Mouse (Mus musculus) natural killer cell, adult 2 months (primary cell): Measurements from ENCODE around the gene Nol12.

Source experiments
- DNase-seq, 2 experiments: peaks; one replicate each; pipeline ENCODE4 v3.0.0; 2022; ENCODE audit warnings: low spot score in 2 of 2

Gene Nol12

DNA sequence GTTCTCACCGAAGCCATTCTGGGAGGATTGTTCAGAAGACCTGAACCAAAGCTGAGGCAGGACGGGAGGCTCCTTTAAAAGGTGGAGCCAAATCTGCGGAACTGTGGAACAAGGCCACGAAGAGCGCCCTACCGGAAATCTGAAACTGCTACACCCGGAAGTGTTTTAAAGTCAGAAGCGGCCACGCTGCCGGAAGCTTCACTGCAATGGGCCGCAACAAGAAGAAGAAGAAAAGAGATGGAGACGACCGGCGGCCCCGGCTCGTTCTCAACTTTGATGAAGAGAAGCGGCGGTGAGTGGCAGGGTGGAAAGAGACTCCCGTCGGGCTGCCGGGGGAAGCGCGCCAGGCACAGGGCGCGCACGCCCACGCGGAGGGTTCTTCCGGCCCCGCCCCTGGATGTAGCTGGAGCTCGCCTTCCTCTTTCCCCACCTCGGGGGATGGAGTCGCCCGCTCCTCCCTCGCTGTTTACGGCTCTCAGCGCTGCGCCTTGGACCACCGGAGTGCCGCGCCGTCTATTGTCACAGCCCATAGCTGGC is at the start of gene Nol12:
TSS of gene Nol12 (plus strand) at position 150 of the 537 bp plus-strand sequence.
- peak; percentile 73 to 83 for DNase-seq

DNA sequence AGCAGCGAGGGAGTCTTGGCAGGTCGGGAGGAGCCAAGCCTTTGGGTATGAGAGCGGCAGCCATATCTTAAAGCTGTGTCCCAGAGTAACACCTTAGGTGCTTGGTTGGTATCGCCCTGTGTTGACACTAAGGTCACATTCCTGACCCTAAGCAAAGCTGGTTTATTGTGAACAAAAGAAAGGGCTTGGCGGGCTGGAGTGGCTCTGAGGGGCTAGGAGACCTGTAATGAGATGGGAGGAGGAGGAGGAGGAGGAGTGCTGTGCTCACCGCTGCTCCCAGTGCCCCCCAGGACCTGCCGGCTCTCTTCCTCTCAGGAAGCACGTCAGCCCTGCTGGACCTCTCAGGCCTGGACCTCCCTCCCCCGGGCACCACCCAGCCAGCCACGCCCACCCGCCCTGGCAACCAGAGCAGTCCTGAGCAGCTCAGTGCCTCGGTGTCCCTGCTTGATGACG is 45.3 kb upstream of the Nol12 start:
- no peak for DNase-seq

- DNase-seq, result no peak
Measured at GRCm38 (mm10) chr15:78892440-78892839, 42.3 kb upstream of the Nol12 start.

DNA sequence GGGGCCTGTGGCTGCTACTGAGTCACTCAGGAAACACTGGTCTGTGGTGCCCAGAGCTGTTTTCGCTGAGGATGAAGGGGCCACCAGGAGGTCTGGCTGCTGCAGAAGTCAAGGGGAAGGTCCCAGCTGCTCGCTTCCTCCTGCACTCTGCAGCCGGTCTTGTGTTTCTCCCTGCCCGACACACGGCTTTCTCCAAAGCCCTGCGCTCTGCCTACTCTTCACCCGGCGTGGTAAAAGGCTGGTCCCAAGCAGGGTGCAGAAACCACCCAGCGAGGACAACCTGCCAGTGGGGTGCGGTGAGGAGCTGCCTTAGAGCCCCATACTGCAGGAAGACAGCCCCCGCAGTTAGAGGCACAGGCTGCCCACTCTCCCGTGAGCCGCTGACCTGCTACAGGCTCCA is 40.0 kb upstream of the Nol12 start:
- peak; percentile 54 to 66 for DNase-seq

DNA sequence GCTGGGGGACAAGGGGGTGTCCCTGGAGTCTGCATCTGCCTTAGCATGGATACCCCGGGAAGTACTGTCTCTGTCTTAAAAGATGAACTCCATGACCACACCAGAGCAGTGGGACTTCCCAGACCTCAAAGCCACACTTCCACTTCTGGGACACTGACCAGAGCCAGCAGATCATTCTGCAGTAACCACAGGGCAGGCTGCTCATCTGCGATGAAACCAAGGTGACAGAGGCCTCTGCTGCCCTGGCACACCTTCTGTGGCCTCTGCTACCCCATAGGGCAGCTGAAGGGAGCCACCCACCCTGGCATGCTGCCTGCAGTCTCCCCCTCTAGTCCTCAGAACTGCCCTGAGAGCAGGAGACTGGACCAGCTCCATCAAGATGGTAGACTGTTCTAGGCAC is 39.0 kb upstream of the Nol12 start:
- DNase-seq, result peak; percentile 59 to 80

GRCm38 (mm10) chr15:78896149-78896548 is 38.6 kb upstream of the Nol12 start:
- peak; percentile 65 to 81 for DNase-seq

GRCm38 (mm10) chr15:78897488-78897887 is 37.2 kb upstream of the Nol12 start:
- DNase-seq, result no peak

- DNase-seq, result peak; percentile 38 to 43
Measured at GRCm38 (mm10) chr15:78898507-78899001, 36.2 kb upstream of the Nol12 start.

DNA sequence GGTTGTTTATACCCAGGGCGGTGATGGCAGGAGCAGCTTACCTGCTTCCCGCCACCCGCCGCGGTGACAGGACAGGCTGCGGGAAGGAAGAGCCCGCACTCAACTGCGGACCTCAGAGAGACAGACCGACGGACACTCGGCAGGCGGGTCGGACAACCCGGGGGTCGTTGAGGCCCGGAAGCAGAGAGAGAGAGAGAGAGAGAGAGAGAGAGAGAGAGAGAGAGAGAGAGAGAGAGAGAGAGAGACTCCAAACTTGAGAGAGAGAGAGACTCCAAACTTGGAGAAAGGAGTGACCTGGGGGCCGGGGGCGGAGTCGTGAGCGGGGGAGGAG is 35.4 kb upstream of the Nol12 start, which contains the start of gene Gm49510:
TSS of gene Gm49510 (plus strand) at position 259 of the 331 bp plus-strand sequence.
- no peak for DNase-seq

DNA sequence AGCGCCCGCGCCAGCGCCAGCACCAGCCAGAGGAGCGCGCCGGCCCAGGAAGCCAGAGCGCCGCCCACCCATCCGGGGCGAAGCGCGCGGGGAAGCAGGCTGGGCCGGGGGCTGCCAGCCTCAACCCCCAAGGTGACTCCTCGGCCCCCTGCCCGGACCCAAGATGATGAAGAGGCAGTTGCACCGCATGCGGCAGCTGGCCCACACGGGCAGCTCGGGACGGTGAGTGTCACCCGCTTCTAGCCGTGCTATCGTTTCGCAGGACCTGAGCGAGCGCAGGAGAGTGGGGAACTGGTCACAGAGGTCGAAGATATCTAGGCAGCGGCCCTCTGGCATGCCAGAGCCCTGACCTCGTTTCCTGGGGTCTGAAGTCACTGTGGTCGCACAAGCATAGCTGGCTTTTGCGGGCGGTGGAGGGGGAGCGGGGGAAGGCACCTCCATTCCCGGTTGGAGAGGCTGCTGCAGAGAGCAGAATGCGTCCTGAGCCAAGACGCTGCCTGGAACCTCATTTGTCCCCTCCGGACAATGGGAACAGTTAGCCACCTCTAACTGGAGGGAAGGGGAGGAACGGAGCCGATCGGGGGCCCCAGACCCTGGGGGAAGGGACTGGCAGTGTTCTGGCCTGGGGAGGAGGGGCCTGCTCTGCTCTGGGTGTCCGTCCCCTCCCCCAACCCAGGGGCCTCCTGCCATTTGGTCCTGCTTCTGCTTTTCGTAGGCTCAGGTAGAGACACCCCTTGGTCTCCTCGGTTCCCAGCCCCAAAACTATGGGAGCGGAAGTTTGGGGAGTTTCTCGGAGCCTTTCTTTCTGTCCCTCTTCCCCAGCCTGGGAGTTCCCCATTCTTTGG is 34.8 kb upstream of the Nol12 start, which contains the start of gene Sh3bp1:
TSS of gene Sh3bp1 (plus strand) at position 29 of the 845 bp plus-strand sequence.
- no peak for DNase-seq

DNA sequence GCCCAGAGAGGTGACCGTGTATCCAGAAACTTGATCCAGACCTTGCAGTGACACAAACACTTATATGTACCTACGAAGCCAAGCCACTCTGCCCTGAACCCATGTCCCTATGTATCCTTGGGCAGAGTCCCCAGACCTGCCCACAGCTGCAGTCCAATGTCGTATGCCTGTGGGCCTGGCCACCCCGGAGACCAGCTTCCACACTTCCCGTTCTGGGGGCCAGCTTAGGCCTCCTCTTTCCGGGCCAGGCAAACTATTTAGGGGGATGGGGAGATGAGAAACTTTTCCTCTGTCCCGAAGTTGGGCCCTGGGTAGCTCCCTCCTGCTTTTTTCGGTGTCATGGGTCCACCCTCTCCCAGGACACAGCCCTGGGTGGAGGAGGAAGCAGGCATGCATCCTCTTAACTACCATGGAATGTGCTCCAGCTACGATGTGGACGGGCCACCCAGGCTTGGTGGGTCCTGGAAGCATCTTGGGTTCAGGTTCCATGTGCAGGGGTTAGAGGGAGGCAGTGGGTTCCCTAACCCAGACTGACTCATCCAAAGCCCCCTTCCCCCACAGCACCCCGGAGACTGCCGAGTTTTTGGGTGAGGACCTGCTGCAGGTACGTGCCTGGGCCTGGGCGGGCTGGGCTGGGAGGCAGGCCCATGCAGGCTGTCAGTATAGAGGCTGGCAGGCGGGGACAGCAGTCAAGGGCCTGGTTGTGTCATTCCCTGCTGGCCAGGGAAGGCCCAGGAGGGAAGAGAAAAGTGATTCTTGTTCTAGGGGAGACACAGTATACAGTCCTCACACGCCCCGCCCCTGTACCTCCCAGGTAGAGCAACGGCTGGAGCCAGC is 33.9 kb upstream of the Nol12 start:
- DNase-seq, result no peak

- DNase-seq, result no peak
Measured at GRCm38 (mm10) chr15:78901422-78901789, 33.3 kb upstream of the Nol12 start.

GRCm38 (mm10) chr15:78903243-78903642 is 31.5 kb upstream of the Nol12 start:
- peak; percentile 75 to 81 for DNase-seq

DNA sequence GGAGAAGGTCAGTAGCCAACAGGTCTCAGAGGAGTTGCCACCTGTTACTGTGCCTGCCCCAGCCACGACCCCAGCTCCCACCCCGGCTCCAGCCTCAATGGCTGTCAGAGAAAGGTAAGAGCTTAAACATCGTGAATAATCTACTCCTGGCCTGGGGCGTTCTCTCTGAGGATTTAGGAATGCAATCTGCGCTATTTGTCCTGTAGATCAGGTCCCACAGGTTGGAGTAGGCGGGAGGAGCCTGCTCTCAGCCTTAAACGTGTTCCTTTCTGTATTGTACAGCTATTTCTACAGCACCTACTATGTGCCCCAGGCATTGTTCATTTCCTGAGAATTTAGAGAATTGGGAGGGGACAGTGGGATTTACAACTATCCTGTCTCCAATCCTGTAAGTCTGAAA is 26.3 kb upstream of the Nol12 start:
- DNase-seq, result no peak

DNA sequence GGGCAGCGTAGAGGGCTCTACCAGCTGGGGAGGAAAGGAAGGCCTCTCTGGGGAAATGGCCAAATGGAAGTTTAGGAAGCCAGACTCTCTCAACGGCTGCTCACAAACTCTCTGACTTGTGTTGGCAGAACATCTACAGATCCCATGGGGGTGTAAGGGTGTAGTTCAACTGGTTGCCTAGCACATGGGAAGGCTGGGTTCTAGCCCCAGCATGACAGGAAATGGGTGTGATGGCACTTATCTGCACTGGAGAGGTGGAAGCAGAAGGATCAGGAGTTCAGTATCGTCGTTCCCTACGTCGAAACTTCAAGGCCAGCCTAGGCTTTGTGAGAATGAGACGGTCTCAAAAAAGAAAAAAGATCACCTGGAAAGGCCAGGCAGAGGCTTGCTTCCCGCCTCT is 25.8 kb upstream of the Nol12 start:
- DNase-seq, result no peak

GRCm38 (mm10) chr15:78912040-78912439 is 22.7 kb upstream of the Nol12 start:
- no peak for DNase-seq

GRCm38 (mm10) chr15:78913632-78914090 is 21.1 kb upstream of the Nol12 start, which contains the start of gene Pdxp:
Pdxp (plus strand) TSS chr15:78913919.
- DNase-seq, result peak; percentile 91 to 95

- DNase-seq, result no peak
Measured at GRCm38 (mm10) chr15:78914091-78914822, 20.5 kb upstream of the Nol12 start.

- DNase-seq, result no peak
Measured at GRCm38 (mm10) chr15:78914823-78915659, 19.7 kb upstream of the Nol12 start.

GRCm38 (mm10) chr15:78915660-78916017 is 19.1 kb upstream of the Nol12 start:
- DNase-seq, result peak; percentile 70 to 76
